Mouse (Mus musculus): ENCODE results near the gene Meox1. TPM values are rescaled to one million over a fixed set of nuclear protein-coding genes. Genes with fewer than 3 reads are reported as not detected.

Meox1 gene
- total and polyA plus RNA-seq, 3 experiments: not detected

DNA sequence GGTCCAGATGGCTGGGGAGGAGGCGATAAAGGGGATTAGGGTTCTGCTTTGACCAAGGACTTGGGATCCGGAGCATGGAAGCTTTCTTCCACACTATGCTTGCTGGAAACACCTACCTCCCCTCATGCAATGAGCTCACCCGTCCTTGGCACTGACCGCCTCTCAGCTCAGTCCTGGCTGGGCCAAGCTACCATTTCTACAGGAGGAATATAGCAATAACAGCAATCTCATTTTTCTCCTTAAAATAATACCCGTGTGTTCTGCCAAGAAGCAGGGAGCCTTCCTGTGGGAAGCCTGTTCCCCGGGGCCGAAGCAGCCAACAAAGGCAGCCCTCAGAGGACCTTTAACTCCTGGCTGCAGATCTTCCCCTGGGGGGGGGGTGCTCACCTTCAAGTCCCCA is 43.1 kb downstream of the Meox1 start:
- Histone ChIP-seq H3K27me3 (ENCODE audit: control insufficient read depth in 1 of 2, insufficient read depth in 2 of 2, low read length in 2 of 2) (peaks cover 9 to 12% of the 10 kb centered on the region in 2 experiments; a peak in 3 of 4 replicates), H3K4me3 (ENCODE audit: control insufficient read depth in 1 of 2, insufficient read depth in 1 of 2, low read depth in 2 of 2, low read length in 2 of 2) (no peak overlapping the region), H3K4me1 (ENCODE audit: control insufficient read depth in 1 of 2, insufficient read depth in 2 of 2, low read length in 2 of 2) (no peaks in the 10 kb centered on the region), H3K79me2 (ENCODE audit: control insufficient read depth, insufficient read depth, low read length, poor library complexity) (no peaks in the 10 kb centered on the region), H3K36me3 (ENCODE audit: control insufficient read depth in 1 of 2, insufficient read depth in 2 of 2, low read length in 2 of 2) (no peaks in the 10 kb centered on the region), H3K9ac (ENCODE audit: control insufficient read depth, low read depth, low read length, poor library complexity, severe bottlenecking) (no peak overlapping the region), H3K9me3 (replicated peaks; ENCODE audit: insufficient read depth, low read length) (no peaks in the 10 kb centered on the region), H3K27ac (ENCODE audit: control insufficient read depth, low read depth, low read length) (no peak overlapping the region)
- TF ChIP-seq CHD2 (IDR thresholded peaks at IDR 0.05; ENCODE audit: low read length): no peak
- TF ChIP-seq POLR2AphosphoS2 (IDR thresholded peaks at IDR 0.05; ENCODE audit: low read length): no peak
- DNase-seq (ENCODE audit: low read depth, low spot score): no peak

DNA sequence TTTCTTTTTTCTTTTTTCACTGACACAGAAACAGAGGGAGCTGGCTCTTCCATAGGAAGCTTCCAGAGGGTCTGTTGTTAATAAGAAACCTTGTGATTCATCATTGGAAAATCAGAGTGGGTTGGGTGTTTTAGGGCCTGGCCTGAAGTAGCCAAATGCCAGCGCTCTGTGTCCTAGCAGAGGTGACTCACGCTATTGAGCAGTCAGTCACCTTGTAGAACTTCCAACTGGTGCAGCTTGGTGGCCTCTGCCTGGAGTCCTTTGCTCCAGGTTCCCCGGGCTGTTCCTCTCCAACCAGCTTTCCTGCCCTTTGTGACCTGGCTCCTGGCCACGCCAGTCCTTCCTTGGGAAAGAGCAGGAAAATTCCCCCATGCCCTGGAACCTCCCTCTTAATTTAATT is 44.9 kb downstream of the Meox1 start:
- Histone ChIP-seq H3K27me3 (ENCODE audit: control insufficient read depth in 1 of 2, insufficient read depth in 2 of 2, low read length in 2 of 2) (peaks cover 4 to 11% of the 10 kb centered on the region in 2 experiments), H3K4me3 (ENCODE audit: control insufficient read depth in 1 of 2, insufficient read depth in 1 of 2, low read depth in 2 of 2, low read length in 2 of 2) (no peak overlapping the region), H3K9me3 (replicated peaks; ENCODE audit: insufficient read depth, low read length) (no peaks in the 10 kb centered on the region), H3K79me2 (ENCODE audit: control insufficient read depth, insufficient read depth, low read length, poor library complexity) (no peaks in the 10 kb centered on the region), H3K4me1 (ENCODE audit: control insufficient read depth in 1 of 2, insufficient read depth in 2 of 2, low read length in 2 of 2) (no peaks in the 10 kb centered on the region), H3K9ac (ENCODE audit: control insufficient read depth, low read depth, low read length, poor library complexity, severe bottlenecking) (no peak overlapping the region), H3K27ac (ENCODE audit: control insufficient read depth, low read depth, low read length) (no peak overlapping the region), H3K36me3 (ENCODE audit: control insufficient read depth in 1 of 2, insufficient read depth in 2 of 2, low read length in 2 of 2) (no peaks in the 10 kb centered on the region)
- TF ChIP-seq UBTF (IDR thresholded peaks at IDR 0.05; ENCODE audit: borderline replicate concordance, insufficient read depth, low read depth, low read length): no peak
- no peak for TF ChIP-seq ZC3H11A (IDR thresholded peaks at IDR 0.05; ENCODE audit: low read depth, low read length)
- no peak for TF ChIP-seq E2F4 (IDR thresholded peaks at IDR 0.05; ENCODE audit: borderline replicate concordance, low read depth, low read length)
- no peak for TF ChIP-seq TCF12 (IDR thresholded peaks at IDR 0.05; ENCODE audit: low read depth, low read length)
- TF ChIP-seq KAT2A (conservative IDR thresholded peaks at IDR 0.05; ENCODE audit: low read depth, low read length): no peak
- TF ChIP-seq RAD21 (IDR thresholded peaks at IDR 0.05; ENCODE audit: low read depth, low read length): no peak
- TF ChIP-seq EP300 (IDR thresholded peaks at IDR 0.05; ENCODE audit: low read depth in 1 of 2, low read length in 2 of 2): no peak
- no peak for TF ChIP-seq CHD1 (IDR thresholded peaks at IDR 0.05; ENCODE audit: low read depth, low read length)
- TF ChIP-seq ZMIZ1 (IDR thresholded peaks at IDR 0.05; ENCODE audit: low read depth, low read length): no peak
- TF ChIP-seq ELF1 (IDR thresholded peaks at IDR 0.05; ENCODE audit: low read depth, low read length): no peak
- no peak for TF ChIP-seq POLR2A (IDR thresholded peaks at IDR 0.05; ENCODE audit: control insufficient read depth in 1 of 2, insufficient read depth in 1 of 2, low read depth in 1 of 2, low read length in 2 of 2, poor library complexity in 1 of 2)
- no peak for TF ChIP-seq NRF1 (IDR thresholded peaks at IDR 0.05; ENCODE audit: insufficient read depth, low read depth, low read length, poor library complexity, severe bottlenecking)
- TF ChIP-seq BHLHE40 (IDR thresholded peaks at IDR 0.05; ENCODE audit: borderline replicate concordance, low read depth, low read length): no peak
- no peak for TF ChIP-seq ZNF384 (IDR thresholded peaks at IDR 0.05; ENCODE audit: low read depth, low read length)
- no peak for TF ChIP-seq MXI1 (IDR thresholded peaks at IDR 0.05; ENCODE audit: low read depth, low read length)
- no peak for TF ChIP-seq RCOR1 (IDR thresholded peaks at IDR 0.05; ENCODE audit: low read depth, low read length)
- TF ChIP-seq SIN3A (IDR thresholded peaks at IDR 0.05; ENCODE audit: low read length): no peak
- no peak for TF ChIP-seq GABPA (IDR thresholded peaks at IDR 0.05; ENCODE audit: low read depth, low read length)
- no peak for DNase-seq (ENCODE audit: low read depth, low spot score)
